Mouse (Mus musculus): ENCODE measurements around the gene Als2cr12.
"Not testable (repeated sequence)": the region's sequence is repeated elsewhere in the genome, so short reads cannot be mapped to it uniquely, and the experiment has no call there.

Gene Als2cr12

GRCm38 (mm10) chr1:58690006-58690744 is 5.6 kb downstream of the Als2cr12 start:
- DNase-seq (ENCODE audit: low spot score) = no peak

GRCm38 (mm10) chr1:58689426-58689825 is 6.4 kb downstream of the Als2cr12 start:
- no peak for DNase-seq (ENCODE audit: low spot score)

- not testable (repeated sequence) for DNase-seq (ENCODE audit: low spot score)
Observed at GRCm38 (mm10) chr1:58678412-58678811, 17.4 kb downstream of the Als2cr12 start.

- peak; percentile 39 for DNase-seq (ENCODE audit: low spot score)
Observed at GRCm38 (mm10) chr1:58677575-58677974, 18.2 kb downstream of the Als2cr12 start.

GRCm38 (mm10) chr1:58675011-58675410 is 20.8 kb downstream of the Als2cr12 start:
- no peak for DNase-seq (ENCODE audit: low spot score)

GRCm38 (mm10) chr1:58672116-58672515 is 23.7 kb downstream of the Als2cr12 start:
- DNase-seq (ENCODE audit: low spot score) = no peak

GRCm38 (mm10) chr1:58669635-58670034 is 26.2 kb downstream of the Als2cr12 start:
- DNase-seq (ENCODE audit: low spot score) = not testable (repeated sequence)

GRCm38 (mm10) chr1:58668191-58668590 is 27.6 kb downstream of the Als2cr12 start:
- DNase-seq (ENCODE audit: low spot score) = no peak

GRCm38 (mm10) chr1:58663365-58663764 is 32.4 kb downstream of the Als2cr12 start:
- DNase-seq (ENCODE audit: low spot score) = not testable (repeated sequence)

GRCm38 (mm10) chr1:58662671-58663070 is 33.1 kb downstream of the Als2cr12 start:
- not testable (repeated sequence) for DNase-seq (ENCODE audit: low spot score)

GRCm38 (mm10) chr1:58652480-58653403 is 43.0 kb downstream of the Als2cr12 start:
- DNase-seq (ENCODE audit: low spot score) = peak; percentile 56

GRCm38 (mm10) chr1:58651571-58652456 is 44.0 kb downstream of the Als2cr12 start:
- DNase-seq (ENCODE audit: low spot score) = not testable (repeated sequence)

GRCm38 (mm10) chr1:58628847-58629246 is 66.9 kb downstream of the Als2cr12 start:
- DNase-seq (ENCODE audit: low spot score) = not testable (repeated sequence)

GRCm38 (mm10) chr1:58621996-58622748 is 73.6 kb downstream of the Als2cr12 start:
- DNase-seq (ENCODE audit: low spot score) = no peak

- DNase-seq (ENCODE audit: low spot score) = no peak
Observed at GRCm38 (mm10) chr1:58621251-58621650, 74.5 kb downstream of the Als2cr12 start.

GRCm38 (mm10) chr1:58618766-58619165 is 77.0 kb downstream of the Als2cr12 start:
- no peak for DNase-seq (ENCODE audit: low spot score)

- no peak for DNase-seq (ENCODE audit: low spot score)
Observed at GRCm38 (mm10) chr1:58617978-58618668, 77.7 kb downstream of the Als2cr12 start.

GRCm38 (mm10) chr1:58617076-58617475 is 78.7 kb downstream of the Als2cr12 start:
- DNase-seq (ENCODE audit: low spot score) = no peak

- DNase-seq (ENCODE audit: low spot score) = no peak
Observed at GRCm38 (mm10) chr1:58616176-58616575, 79.6 kb downstream of the Als2cr12 start.

GRCm38 (mm10) chr1:58615146-58615545 is 80.6 kb downstream of the Als2cr12 start:
- DNase-seq (ENCODE audit: low spot score) = no peak
